Comparison of ENCODE assay signal across 28 mouse cellular contexts in genomic region chrX:50425899-50426436, GRCm38 (mm10). TPM values are rescaled to one million over a fixed set of nuclear protein-coding genes. Genes with fewer than 3 reads are reported as not detected.
DNase-seq lines count a peak whose midpoint lies in the region; ATAC-seq and TF ChIP-seq lines count a peak whose summit lies in the region.
"Had no signal": no experiment of that assay in that cellular context is flagged by ENCODE, and none has a peak within 500 bp of the region (broad histone marks: within the 10 kb centered on the region; RNA-seq: fewer than 3 reads in every experiment).

No protein-coding gene starts in this region.

- H3K27ac ChIP-seq in forebrain, embryonic 15.5 days (replicated peaks) = no peak overlapping the region
- H3K27ac ChIP-seq in forebrain, embryonic 13.5 days = no peak overlapping the region
- no peak overlapping the region for H3K27ac ChIP-seq in midbrain, postnatal 0 days (ENCODE audit: low read depth, low read length)
- no peak overlapping the region for H3K27ac ChIP-seq in midbrain, embryonic 11.5 days (ENCODE audit: low read depth, low read length)
- H3K27ac ChIP-seq: heart, embryonic 13.5 days; hindbrain, embryonic 14.5 days had no signal

- WGBS in forebrain, embryonic 15.5 days = 74% methylated on average over 3 of the region's 3 CpGs
- WGBS in forebrain, embryonic 13.5 days = 77% methylated on average over 3 of the region's 3 CpGs
- WGBS in midbrain, postnatal 0 days = 81% methylated on average over 3 of the region's 3 CpGs
- WGBS in midbrain, embryonic 11.5 days = 85% methylated on average over 3 of the region's 3 CpGs

- no peaks in the 10 kb centered on the region for H3K36me3 ChIP-seq in forebrain, embryonic 15.5 days
- H3K36me3 ChIP-seq in forebrain, embryonic 13.5 days (ENCODE audit: poor library complexity, severe bottlenecking) = no peaks in the 10 kb centered on the region
- H3K36me3 ChIP-seq in midbrain, postnatal 0 days (ENCODE audit: insufficient read depth, low read length) = no peaks in the 10 kb centered on the region
- H3K36me3 ChIP-seq in midbrain, embryonic 11.5 days (ENCODE audit: control insufficient read depth, insufficient read depth, low read length) = no peaks in the 10 kb centered on the region
- H3K36me3 ChIP-seq: G1E; heart, embryonic 13.5 days had no signal

- 0 out of 2 replicates have a peak, but pooled peaks have one; percentile 46 for ATAC-seq in forebrain, embryonic 15.5 days (replicated peaks)
- no peak for ATAC-seq in forebrain, embryonic 13.5 days
- ATAC-seq in midbrain, postnatal 0 days (ENCODE audit: low FRiP score) = no peak
- no peak for ATAC-seq in midbrain, embryonic 11.5 days (ENCODE audit: low FRiP score)
- no peak for ATAC-seq in megakaryocyte-erythroid progenitor cell, adult 5-6 weeks (replicated peaks; ENCODE audit: low FRiP score, low TSS enrichment, poor library complexity, severe bottlenecking)
- ATAC-seq: intestine, embryonic 16.5 days; liver, postnatal 0 days; midbrain, embryonic 16.5 days had no signal

- peak; percentile 38 for DNase-seq in midbrain, postnatal 0 days (ENCODE audit: low spot score)
- DNase-seq in midbrain, embryonic 11.5 days (ENCODE audit: low spot score, missing footprints) = no peak
- DNase-seq in cerebellum, postnatal 10 days = peak; percentile 73 to 76
- no peak for DNase-seq in MN1 (ENCODE audit: low spot score)
- no peak for DNase-seq in gastrocnemius, adult 18-20 months (ENCODE audit: low spot score)
- DNase-seq: adrenal gland, postnatal 36 days; embryo, embryonic 11 days; gastrocnemius, postnatal 10 days; heart, adult 11 months; heart, postnatal 36 days; kidney, postnatal 36 days; liver, postnatal 0 days; retina, postnatal 1 day; thymus, adult 2 months had no signal

- H3K9me3 ChIP-seq in forebrain, embryonic 15.5 days = no peaks in the 10 kb centered on the region
- no peaks in the 10 kb centered on the region for H3K9me3 ChIP-seq in forebrain, embryonic 13.5 days (replicated peaks)
- H3K9me3 ChIP-seq in midbrain, postnatal 0 days (ENCODE audit: low read length) = no peaks in the 10 kb centered on the region
- H3K9me3 ChIP-seq in midbrain, embryonic 11.5 days (ENCODE audit: control insufficient read depth, low read length) = no peaks in the 10 kb centered on the region
- H3K9me3 ChIP-seq: G1E; heart, embryonic 13.5 days; megakaryocyte, embryonic 14.5 days had no signal

- no peaks in the 10 kb centered on the region for H3K27me3 ChIP-seq in forebrain, embryonic 15.5 days
- no peaks in the 10 kb centered on the region for H3K27me3 ChIP-seq in forebrain, embryonic 13.5 days
- no peaks in the 10 kb centered on the region for H3K27me3 ChIP-seq in midbrain, postnatal 0 days (ENCODE audit: insufficient read depth, low read length)
- no peaks in the 10 kb centered on the region for H3K27me3 ChIP-seq in midbrain, embryonic 11.5 days (ENCODE audit: control insufficient read depth, insufficient read depth, low read length)
- H3K27me3 ChIP-seq: heart, embryonic 13.5 days had no signal

- H3K4me3 ChIP-seq in forebrain, embryonic 15.5 days = no peak overlapping the region
- no peak overlapping the region for H3K4me3 ChIP-seq in forebrain, embryonic 13.5 days
- H3K4me3 ChIP-seq in midbrain, postnatal 0 days (ENCODE audit: low read depth, low read length) = no peak overlapping the region
- H3K4me3 ChIP-seq in midbrain, embryonic 11.5 days (ENCODE audit: low read depth, low read length) = no peak overlapping the region
- H3K4me3 ChIP-seq: heart, embryonic 13.5 days; megakaryocyte, embryonic 14.5 days had no signal

- no peak overlapping the region for H3K9ac ChIP-seq in forebrain, embryonic 15.5 days (replicated peaks)
- H3K9ac ChIP-seq in forebrain, embryonic 13.5 days = no peak overlapping the region
- H3K9ac ChIP-seq in midbrain, postnatal 0 days (replicated peaks; ENCODE audit: low read length, poor library complexity, severe bottlenecking) = no peak overlapping the region
- no peak overlapping the region for H3K9ac ChIP-seq in midbrain, embryonic 11.5 days (ENCODE audit: low read length)
- H3K9ac ChIP-seq: heart, embryonic 13.5 days; hindbrain, embryonic 14.5 days; liver, postnatal 0 days had no signal

- no peak for TF ChIP-seq CTCF in midbrain, postnatal 0 days (IDR thresholded peaks at IDR 0.05)

- no peaks in the 10 kb centered on the region for H3K4me1 ChIP-seq in forebrain, embryonic 15.5 days
- no peaks in the 10 kb centered on the region for H3K4me1 ChIP-seq in forebrain, embryonic 13.5 days
- H3K4me1 ChIP-seq in midbrain, postnatal 0 days (ENCODE audit: insufficient read depth, low read length) = no peaks in the 10 kb centered on the region
- no peaks in the 10 kb centered on the region for H3K4me1 ChIP-seq in midbrain, embryonic 11.5 days (ENCODE audit: control insufficient read depth, insufficient read depth, low read length)
- H3K4me1 ChIP-seq: heart, embryonic 13.5 days; megakaryocyte, embryonic 14.5 days had no signal

- no peak overlapping the region for H3K4me2 ChIP-seq in forebrain, embryonic 15.5 days (replicated peaks)
- no peak overlapping the region for H3K4me2 ChIP-seq in forebrain, embryonic 13.5 days
- H3K4me2 ChIP-seq in midbrain, postnatal 0 days (ENCODE audit: low read depth, low read length, poor library complexity, severe bottlenecking) = no peak overlapping the region
- H3K4me2 ChIP-seq in midbrain, embryonic 11.5 days = no peak overlapping the region
- H3K4me2 ChIP-seq: heart, embryonic 13.5 days; hindbrain, embryonic 14.5 days had no signal

RNA-seq across cellular contexts. Expression of gene Olfr1324, which starts 2.3 kb away (rescaled TPM):
- polyA plus RNA-seq in forebrain, embryonic 15.5 days (2015; fragmentation: Nextera tagmentation; extraction: Ambion mirVana) = not detected in 2 replicates
- polyA plus RNA-seq in forebrain, embryonic 13.5 days (2015; fragmentation: Nextera tagmentation; extraction: Ambion mirVana) = not detected in 2 replicates
- total RNA-seq in midbrain, postnatal 0 days (2014; rRNA removed) = not detected in 2 replicates
- not detected in 2 replicates for polyA plus RNA-seq in midbrain, postnatal 0 days (2015; fragmentation: Nextera tagmentation; extraction: Ambion mirVana)
- polyA plus RNA-seq in midbrain, embryonic 11.5 days (2014; fragmentation: Nextera tagmentation; extraction: Ambion mirVana) = not detected in 2 replicates
- total RNA-seq in megakaryocyte-erythroid progenitor cell, adult 5-6 weeks (2014; fragmentation: Nextera tagmentation) = not detected in 2 replicates
- not detected in 2 replicates for total RNA-seq in megakaryocyte-erythroid progenitor cell, adult 5-6 weeks (2017)
- total RNA-seq in gastrocnemius, adult 18-20 months (2021) = not detected
- total RNA-seq: adrenal gland, postnatal 36 days; G1E; gastrocnemius, postnatal 10 days; heart, postnatal 36 days; left cerebral cortex, postnatal 36 days; liver, adult 2 months had no signal
- polyA plus RNA-seq: embryonic facial prominence, embryonic 14.5 days; G1E; heart, embryonic 13.5 days; hindbrain, embryonic 14.5 days; intestine, embryonic 16.5 days; kidney, embryonic 14.5 days; liver, adult 2 months; liver, postnatal 0 days; midbrain, embryonic 16.5 days; stomach, embryonic 16.5 days; thymus, adult 2 months had no signal

Comparison
In these comparisons a context has a peak if more than half of its experiments do, and no peak if none do; other contexts are left out.
1. DNase-seq: peak in midbrain, postnatal 0 days (single experiment) and cerebellum, postnatal 10 days (2 of 2); none in midbrain, embryonic 11.5 days (single experiment), MN1 (single experiment) and gastrocnemius, adult 18-20 months (single experiment).